Mouse (Mus musculus) C2C12 (cell line): ENCODE results near the gene 5031439G07Rik. TPM values are rescaled to one million over a fixed set of nuclear protein-coding genes. Genes with fewer than 3 reads are reported as not detected.

ENCODE experiments used
- H3K27me3 ChIP-seq: one replicate; pipeline ENCODE4 v1.6.1; 2011; ENCODE audit not compliant: control insufficient read depth, insufficient read depth, insufficient read length
- H3K36me3 ChIP-seq: one replicate; pipeline ENCODE4 v1.6.1; 2011; ENCODE audit not compliant: control insufficient read depth, insufficient read depth
- H3K4me3 ChIP-seq: one replicate; pipeline ENCODE4 v1.5.1; 2011; ENCODE audit warnings: mild to moderate bottlenecking, control low read depth; ENCODE audit not compliant: poor library complexity, insufficient read depth, severe bottlenecking
- H3K79me2 ChIP-seq: one replicate; pipeline ENCODE4 v1.6.1; 2011; ENCODE audit not compliant: control insufficient read depth, insufficient read depth
- H3K79me3 ChIP-seq: one replicate; pipeline ENCODE4 v1.6.1; 2011; ENCODE audit warnings: low read depth, control low read depth
- H3ac ChIP-seq: one replicate; pipeline ENCODE3; 2011; ENCODE audit warnings: low read depth; ENCODE audit not compliant: control insufficient read depth, insufficient read length
- CEBPB ChIP-seq: IDR thresholded peaks from one replicate; pipeline ENCODE4 v1.6.1; 2011; ENCODE audit warnings: low read depth, mild to moderate bottlenecking, control low read depth, moderate library complexity
- CTCF ChIP-seq: IDR thresholded peaks from one replicate; pipeline ENCODE4 v1.5.1; 2011; ENCODE audit not compliant: control insufficient read depth, insufficient read depth, insufficient read length
- FOSL1 ChIP-seq: IDR thresholded peaks from one replicate; pipeline ENCODE4 v1.8.0; 2011; ENCODE audit warnings: mild to moderate bottlenecking, low read length; ENCODE audit not compliant: poor library complexity, insufficient read depth, severe bottlenecking
- MAX ChIP-seq: IDR thresholded peaks from one replicate; pipeline ENCODE4 v1.6.1; 2011; ENCODE audit warnings: mild to moderate bottlenecking, control low read depth
- MYOD1 ChIP-seq: IDR thresholded peaks from one replicate; pipeline ENCODE4 v1.6.1; 2011; ENCODE audit warnings: low read depth; ENCODE audit not compliant: control insufficient read depth, insufficient read length
- MYOG ChIP-seq: IDR thresholded peaks from one replicate; pipeline ENCODE4 v1.6.1; 2011; ENCODE audit not compliant: control insufficient read depth, insufficient read length; ENCODE audit errors: extremely low read depth
- USF1 ChIP-seq: IDR thresholded peaks from one replicate; pipeline ENCODE4 v1.6.1; 2011; ENCODE audit warnings: low read depth, mild to moderate bottlenecking, control low read depth, moderate library complexity
- polyA plus RNA-seq: library from polyadenylated mRNA; unstranded; fragments of >200 nt; fragmentation: generic; extraction: Trizol; gene quantifications from one replicate; pipeline ENCODE4 v1.2.1, GENCODE M21; 2012; ENCODE audit warnings: missing spikeins

5031439G07Rik gene
- polyA plus RNA-seq, 1 experiment: 30.4 TPM

DNA sequence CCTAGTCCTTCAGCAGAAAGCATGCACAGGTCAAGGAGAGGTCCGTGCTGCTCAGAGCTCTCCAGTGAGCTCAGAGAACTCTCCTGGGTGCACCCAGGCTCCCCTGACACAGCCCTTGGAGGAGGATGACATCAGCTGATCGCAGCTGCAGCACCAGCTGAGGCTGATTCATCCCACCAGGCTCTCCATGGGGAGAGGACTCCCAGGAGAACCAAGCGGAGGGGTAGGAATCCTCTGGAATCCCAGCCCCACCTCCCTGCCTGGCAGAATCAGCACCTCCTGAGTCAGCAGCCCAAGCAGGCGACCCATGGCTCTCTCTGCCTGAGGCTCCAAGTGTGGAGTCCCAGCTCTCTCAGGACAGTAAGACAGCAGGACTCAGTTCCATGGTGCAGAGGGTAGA, 12.6 kb downstream of the 5031439G07Rik start:
- Histone ChIP-seq H3K27me3 (no peaks in the 10 kb centered on the region), H3K79me3 (no peaks in the 10 kb centered on the region), H3ac (no peak overlapping the region), H3K79me2 (peaks cover 38% of the 10 kb centered on the region), H3K36me3 (no peaks in the 10 kb centered on the region), H3K4me3 (no peak overlapping the region)
- peak; percentile 47 for TF ChIP-seq USF1
- no peak for TF ChIP-seq CTCF
- TF ChIP-seq MAX: peak; percentile 47
- no peak for TF ChIP-seq CEBPB
- TF ChIP-seq FOSL1: peak; percentile 82
- peak; percentile 94 for TF ChIP-seq MYOD1
- no peak for TF ChIP-seq MYOG

DNA sequence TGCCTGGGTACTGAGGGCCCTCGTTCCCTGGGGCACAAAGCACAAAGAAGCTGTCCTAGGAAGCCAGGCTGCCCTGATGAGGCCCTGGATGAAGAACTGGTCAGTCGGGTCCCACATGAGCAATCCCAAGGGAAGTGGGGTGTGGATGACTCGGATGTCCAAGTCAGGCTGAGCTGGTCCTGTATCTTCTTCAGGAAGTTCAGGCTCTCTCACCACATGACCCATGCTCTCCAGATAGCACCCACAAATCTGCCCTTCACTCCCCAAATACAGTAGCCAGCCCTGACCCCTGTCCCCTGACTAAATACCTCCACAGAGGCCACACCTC, 14.8 kb downstream of the 5031439G07Rik start:
- Histone ChIP-seq H3K79me3 (no peaks in the 10 kb centered on the region), H3K27me3 (no peaks in the 10 kb centered on the region), H3ac (no peak overlapping the region), H3K4me3 (no peak overlapping the region), H3K36me3 (no peaks in the 10 kb centered on the region), H3K79me2 (peaks cover 32% of the 10 kb centered on the region)
- TF ChIP-seq USF1 (peak; percentile 5), MYOD1 (no peak)

GRCm38 (mm10) chr15:84972860-84973543, 15.3 kb downstream of the 5031439G07Rik start:
- H3K79me2 ChIP-seq: peaks cover 37% of the 10 kb centered on the region
- no peaks in the 10 kb centered on the region for H3K36me3 ChIP-seq
- H3K4me3 ChIP-seq: no peak overlapping the region
- no peaks in the 10 kb centered on the region for H3K27me3 ChIP-seq
- TF ChIP-seq CEBPB: no peak
- TF ChIP-seq MAX: no peak
- no peak for TF ChIP-seq MYOG
- TF ChIP-seq FOSL1: no peak
- TF ChIP-seq USF1: no peak
- TF ChIP-seq CTCF: no peak
- no peak for TF ChIP-seq MYOD1
- no peaks in the 10 kb centered on the region for H3K79me3 ChIP-seq
- no peak overlapping the region for H3ac ChIP-seq

- no peaks in the 10 kb centered on the region for H3K79me3 ChIP-seq
- no peaks in the 10 kb centered on the region for H3K36me3 ChIP-seq
- no peak overlapping the region for H3K4me3 ChIP-seq
- TF ChIP-seq FOSL1: no peak
- no peak for TF ChIP-seq CTCF
- no peak for TF ChIP-seq MYOD1
- no peak overlapping the region for H3ac ChIP-seq
- H3K79me2 ChIP-seq: peaks cover 23% of the 10 kb centered on the region
- H3K27me3 ChIP-seq: no peaks in the 10 kb centered on the region
These were observed 19.8 kb downstream of the 5031439G07Rik start for GRCm38 (mm10) chr15:84968534-84968933.

GRCm38 (mm10) chr15:84965575-84966360, 22.6 kb downstream of the 5031439G07Rik start:
- no peaks in the 10 kb centered on the region for H3K36me3 ChIP-seq
- H3K4me3 ChIP-seq: no peak overlapping the region
- H3K27me3 ChIP-seq: no peaks in the 10 kb centered on the region
- H3K79me3 ChIP-seq: no peaks in the 10 kb centered on the region
- no peak overlapping the region for H3ac ChIP-seq
- TF ChIP-seq USF1: no peak
- TF ChIP-seq MYOD1: no peak
- TF ChIP-seq MYOG: no peak
- no peak for TF ChIP-seq CTCF
- TF ChIP-seq CEBPB: no peak
- TF ChIP-seq FOSL1: no peak
- no peak for TF ChIP-seq MAX
- H3K79me2 ChIP-seq: peaks cover 14% of the 10 kb centered on the region

- no peaks in the 10 kb centered on the region for H3K79me3 ChIP-seq
- no peaks in the 10 kb centered on the region for H3K36me3 ChIP-seq
- H3K4me3 ChIP-seq: no peak overlapping the region
- TF ChIP-seq FOSL1 (no peak), CEBPB (no peak), MYOG (no peak), USF1 (no peak), MYOD1 (no peak), MAX (no peak), CTCF (no peak)
- H3ac ChIP-seq: no peak overlapping the region
- peaks cover 14% of the 10 kb centered on the region for H3K79me2 ChIP-seq
- H3K27me3 ChIP-seq: no peaks in the 10 kb centered on the region
These were observed 23.6 kb downstream of the 5031439G07Rik start for GRCm38 (mm10) chr15:84964771-84965170.
